Mouse (Mus musculus) MN1 (cell line): ENCODE results near the gene Espn.

Experiments used
- DNase-seq: peaks from one replicate; pipeline ENCODE4 v3.0.0-alpha.2; 2016; ENCODE audit warnings: low spot score

The Espn gene

GRCm38 (mm10) chr4:152125161-152126025 is 26.8 kb downstream of the Espn start:
- no peak for DNase-seq

GRCm38 (mm10) chr4:152124361-152124961 is 27.7 kb downstream of the Espn start:
- no peak for DNase-seq

GRCm38 (mm10) chr4:152121183-152121505 is 31.0 kb downstream of the Espn start:
- no peak for DNase-seq

- no peak for DNase-seq
These were observed 31.6 kb downstream of the Espn start for GRCm38 (mm10) chr4:152120311-152121182.

GRCm38 (mm10) chr4:152119396-152120292 is 32.5 kb downstream of the Espn start:
- DNase-seq, result no peak

- DNase-seq, result no peak
These were observed 34.6 kb downstream of the Espn start for GRCm38 (mm10) chr4:152117538-152117937.

GRCm38 (mm10) chr4:152115921-152116612 is 36.1 kb downstream of the Espn start, which contains the start of gene Tnfrsf25:
Gene Tnfrsf25, plus strand, starts transcription at chr4:152115934.
- DNase-seq, result no peak

GRCm38 (mm10) chr4:152114080-152114479 is 38.1 kb downstream of the Espn start:
- no peak for DNase-seq

GRCm38 (mm10) chr4:152112329-152112728 is 39.8 kb downstream of the Espn start:
- no peak for DNase-seq

GRCm38 (mm10) chr4:152110689-152111088 is 41.5 kb downstream of the Espn start:
- no peak for DNase-seq

GRCm38 (mm10) chr4:152109509-152109908 is 42.7 kb downstream of the Espn start:
- no peak for DNase-seq

GRCm38 (mm10) chr4:152108673-152109072 is 43.5 kb downstream of the Espn start:
- no peak for DNase-seq

- peak; percentile 62 for DNase-seq
These were observed 44.1 kb downstream of the Espn start for GRCm38 (mm10) chr4:152107971-152108509.

- no peak for DNase-seq
These were observed 44.7 kb downstream of the Espn start for GRCm38 (mm10) chr4:152107493-152107892.

GRCm38 (mm10) chr4:152106746-152107145 is 45.4 kb downstream of the Espn start:
- DNase-seq, result no peak

GRCm38 (mm10) chr4:152103025-152103424 is 49.1 kb downstream of the Espn start:
- peak; percentile 74 for DNase-seq

- DNase-seq, result no peak
These were observed 50.2 kb downstream of the Espn start for GRCm38 (mm10) chr4:152101921-152102320.

GRCm38 (mm10) chr4:152101081-152101653 is 51.0 kb downstream of the Espn start:
- no peak for DNase-seq

GRCm38 (mm10) chr4:152100541-152100940 is 51.6 kb downstream of the Espn start:
- DNase-seq, result no peak
